Mouse (Mus musculus) forebrain, embryonic 15.5 days (tissue): ENCODE data around the gene Ankrd37. TPM values are rescaled to one million over a fixed set of nuclear protein-coding genes. Genes with fewer than 3 reads are reported as not detected.

Source experiments
- ATAC-seq: fragments of 200-750 bp; cut with Nextera tagmentation; replicated peaks from 2 replicates; pipeline ENCODE4 v1.8.0; 2017; ENCODE audit warnings: mild to moderate bottlenecking, moderate TSS enrichment, moderate library complexity
- H3K27ac ChIP-seq: fragments of 300-500 bp; sonication (generic); replicated peaks from 2 replicates; pipeline ENCODE4 v1.5.1; 2015; ENCODE audit warnings: mild to moderate bottlenecking, inconsistent platforms
- H3K27me3 ChIP-seq: fragments of 300-500 bp; sonication (generic); 2 replicates; pipeline ENCODE4 v1.6.1; 2015; ENCODE audit warnings: inconsistent platforms
- H3K36me3 ChIP-seq: fragments of 300-500 bp; sonication (generic); 2 replicates; pipeline ENCODE4 v1.6.1; 2015; ENCODE audit warnings: mild to moderate bottlenecking, inconsistent platforms
- H3K4me1 ChIP-seq: fragments of 300-500 bp; sonication (generic); 2 replicates; pipeline ENCODE4 v1.6.1; 2015; ENCODE audit warnings: inconsistent platforms
- H3K4me2 ChIP-seq: fragments of 300-500 bp; sonication (generic); replicated peaks from 2 replicates; pipeline ENCODE4 v1.6.1; 2015; ENCODE audit warnings: mild to moderate bottlenecking, inconsistent platforms
- H3K4me3 ChIP-seq: fragments of 300-500 bp; sonication (generic); 2 replicates; pipeline ENCODE4 v1.5.1; 2015; ENCODE audit warnings: mild to moderate bottlenecking, inconsistent platforms
- H3K9ac ChIP-seq: fragments of 300-500 bp; sonication (generic); replicated peaks from 2 replicates; pipeline ENCODE4 v1.6.1; 2015; ENCODE audit warnings: mild to moderate bottlenecking, inconsistent platforms
- H3K9me3 ChIP-seq: fragments of 300-500 bp; sonication (generic); 2 replicates; pipeline ENCODE4 v1.6.1; 2016; ENCODE audit warnings: inconsistent platforms
- WGBS: fragments of 180-500 bp; shearing (Covaris S2); methylation state at CpG from one replicate; pipeline ENCODE4 v1.1.7; 2015; ENCODE audit warnings: mixed read lengths; 5-methylcytosine and 5-hydroxymethylcytosine counted together
- polyA plus RNA-seq: library from polyadenylated mRNA; unstranded; fragments of >200 nt; fragmentation: Nextera tagmentation; extraction: Ambion mirVana; gene quantifications from 2 replicates; pipeline ENCODE4 v1.2.1, GENCODE M21; 2015

The Ankrd37 gene
- polyA plus RNA-seq, result 24.7 and 29.6 TPM in 2 replicates

DNA sequence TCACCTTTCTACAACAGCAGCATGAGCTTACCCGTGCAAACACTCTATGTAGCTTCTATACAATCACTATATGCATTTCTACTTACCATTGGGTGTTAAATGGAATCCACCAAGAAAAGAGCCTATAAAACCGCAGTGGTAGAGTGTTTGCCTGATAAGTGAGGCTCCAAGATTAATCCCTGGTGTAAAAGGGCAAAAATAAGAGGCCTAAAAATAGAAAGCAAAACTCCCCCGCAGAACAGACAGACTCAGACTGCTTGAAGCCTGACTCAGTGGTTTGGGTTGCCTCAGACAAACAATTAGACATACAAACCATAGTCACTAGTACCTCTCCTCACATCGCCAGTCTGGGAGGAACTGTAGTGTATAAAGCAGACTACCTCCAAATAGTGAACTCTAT, at the start of gene Ankrd37:
Gene Ankrd37, minus strand, starts transcription at position 112 of the 400 bp plus-strand sequence.
- Histone ChIP-seq H3K4me3 (no peak within 1 kb of the TSS), H3K9ac (no peak within 1 kb of the TSS), H3K4me1 (peaks cover 4% of the 10 kb centered on the region), H3K9me3 (no peaks in the 10 kb centered on the region), H3K27me3 (no peaks in the 10 kb centered on the region), H3K36me3 (no peaks in the 10 kb centered on the region), H3K27ac (no peak within 1 kb of the TSS), H3K4me2 (no peak within 1 kb of the TSS)
- ATAC-seq, result no peak
- WGBS, result 77% methylated on average over 4 of the region's 4 CpGs

DNA sequence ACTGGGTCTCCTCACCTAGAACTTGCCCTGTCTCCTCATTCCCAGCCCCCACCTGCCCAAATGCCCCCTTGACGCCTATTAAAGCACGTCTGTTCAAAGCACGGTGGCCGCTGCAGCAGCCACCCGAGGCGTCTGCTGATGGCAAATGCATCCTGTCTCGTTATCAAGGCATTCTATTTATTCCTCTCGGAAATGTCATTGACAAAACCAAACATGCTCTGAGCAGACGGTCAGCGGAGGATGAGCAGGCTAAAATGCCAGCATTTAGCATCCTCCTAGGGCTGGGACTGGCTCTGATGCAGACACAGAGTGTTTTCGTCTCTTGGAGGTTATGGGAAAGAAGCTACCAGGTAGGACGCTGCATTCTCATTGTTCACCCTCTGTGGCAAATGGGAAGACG, 34.8 kb upstream of the Ankrd37 start:
- no peaks in the 10 kb centered on the region for H3K4me1 ChIP-seq
- no peaks in the 10 kb centered on the region for H3K27me3 ChIP-seq
- no peak overlapping the region for H3K27ac ChIP-seq
- H3K9me3 ChIP-seq, result no peaks in the 10 kb centered on the region
- 0 out of 2 replicates have a peak, but pooled peaks have one; percentile 8 for ATAC-seq
- no peak overlapping the region for H3K9ac ChIP-seq
- 54% methylated on average over 13 of the region's 13 CpGs for WGBS
- H3K36me3 ChIP-seq, result no peaks in the 10 kb centered on the region
- no peak overlapping the region for H3K4me3 ChIP-seq
- H3K4me2 ChIP-seq, result no peak overlapping the region

DNA sequence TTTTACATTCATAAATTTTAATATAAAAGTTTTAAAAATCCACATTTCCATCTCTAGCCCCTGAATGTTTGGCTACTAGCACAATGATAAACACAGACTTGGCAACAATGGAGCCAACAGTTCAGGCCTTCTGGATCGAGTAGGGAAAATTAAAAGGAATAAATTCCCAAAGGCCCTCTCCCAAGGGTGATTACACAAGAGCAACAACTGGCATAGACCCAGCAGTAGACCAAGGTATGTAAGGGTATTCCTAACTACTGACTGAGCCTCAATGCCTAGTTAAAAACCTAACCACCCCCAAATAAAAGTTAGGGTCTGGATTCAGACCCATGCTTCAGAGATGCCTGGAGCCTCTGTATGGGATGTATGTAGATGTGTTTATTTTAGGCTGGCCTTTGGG, 34.2 kb upstream of the Ankrd37 start:
- WGBS, result 58% methylated on average over 1 of the region's 1 CpGs
- Histone ChIP-seq H3K4me1 (no peaks in the 10 kb centered on the region), H3K4me3 (no peak overlapping the region), H3K4me2 (no peak overlapping the region), H3K9me3 (no peaks in the 10 kb centered on the region), H3K9ac (no peak overlapping the region), H3K36me3 (peaks cover under 1% of the 10 kb centered on the region; the same call in 1 of the 2 replicates), H3K27me3 (no peaks in the 10 kb centered on the region), H3K27ac (no peak overlapping the region)
- ATAC-seq, result no peak

DNA sequence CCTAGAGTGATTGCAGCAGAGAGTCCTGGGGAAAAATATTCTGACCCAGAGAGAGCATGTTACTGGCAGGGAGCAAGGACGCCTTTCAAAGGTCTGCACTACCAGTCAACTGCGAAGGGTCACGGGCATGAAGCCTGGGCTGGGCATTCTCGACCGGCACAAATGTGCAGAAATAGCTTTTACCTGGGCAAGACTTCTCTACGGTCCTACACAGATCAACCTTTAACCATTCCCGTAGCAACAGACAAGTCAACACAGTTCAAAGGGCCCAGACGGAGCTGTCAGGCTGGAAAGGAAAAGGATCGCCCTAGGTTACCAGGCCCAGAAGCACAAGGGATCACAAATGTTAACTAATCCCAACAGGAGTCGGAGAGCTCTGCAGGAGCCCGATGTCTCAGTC, 30.7 kb upstream of the Ankrd37 start:
- no peak overlapping the region for H3K4me3 ChIP-seq
- H3K9ac ChIP-seq, result no peak overlapping the region
- H3K4me2 ChIP-seq, result no peak overlapping the region
- WGBS, result 77% methylated on average over 11 of the region's 11 CpGs
- H3K9me3 ChIP-seq, result no peaks in the 10 kb centered on the region
- H3K27me3 ChIP-seq, result no peaks in the 10 kb centered on the region
- H3K27ac ChIP-seq, result no peak overlapping the region
- no peak for ATAC-seq
- no peaks in the 10 kb centered on the region for H3K4me1 ChIP-seq
- peaks cover 4% of the 10 kb centered on the region; the same call in 1 of the 2 replicates for H3K36me3 ChIP-seq

DNA sequence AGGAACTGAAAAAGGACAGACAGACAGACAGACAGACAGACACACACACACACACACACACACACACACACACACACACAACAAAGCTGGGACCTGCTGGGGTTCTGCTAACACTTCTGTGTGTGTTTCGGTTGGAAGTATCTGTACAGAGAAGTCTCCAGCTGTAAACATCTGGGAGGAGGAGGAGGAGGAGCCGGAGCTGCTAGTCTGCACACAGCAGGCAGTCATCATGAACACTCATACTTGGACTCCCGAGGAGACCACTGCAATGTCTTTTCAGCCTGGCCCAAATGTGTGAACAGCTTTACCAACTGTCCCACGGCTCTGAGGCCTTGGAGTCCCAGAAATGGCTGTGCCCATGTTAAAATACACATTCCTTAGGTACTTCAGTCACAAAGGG, 18.9 kb upstream of the Ankrd37 start:
- Histone ChIP-seq H3K9ac (no peak overlapping the region), H3K9me3 (no peaks in the 10 kb centered on the region), H3K27me3 (no peaks in the 10 kb centered on the region), H3K4me1 (no peaks in the 10 kb centered on the region), H3K36me3 (no peaks in the 10 kb centered on the region), H3K27ac (no peak overlapping the region), H3K4me2 (no peak overlapping the region), H3K4me3 (no peak overlapping the region)
- WGBS, result 66% methylated on average over 4 of the region's 4 CpGs
- no peak for ATAC-seq

DNA sequence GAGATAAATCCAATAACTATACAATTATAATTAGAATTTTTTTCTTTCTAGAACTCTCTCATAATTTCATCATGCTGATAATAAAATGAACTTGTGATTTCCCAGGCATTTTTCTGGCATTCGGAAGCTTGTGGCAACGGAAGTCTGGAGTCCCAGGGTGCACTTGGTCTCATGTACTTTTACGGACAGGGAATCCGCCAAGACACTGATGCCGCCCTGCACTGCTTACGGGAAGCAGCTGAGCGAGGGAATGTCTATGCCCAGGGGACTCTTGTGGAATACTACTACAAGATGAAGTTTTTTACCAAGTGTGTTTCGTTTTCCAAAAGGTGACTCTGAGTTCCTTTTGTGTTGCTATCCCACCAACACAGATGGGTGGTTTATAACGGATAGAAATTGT, 17.3 kb upstream of the Ankrd37 start:
- no peak for ATAC-seq
- Histone ChIP-seq H3K4me3 (no peak overlapping the region), H3K4me2 (no peak overlapping the region), H3K36me3 (no peaks in the 10 kb centered on the region), H3K9me3 (no peaks in the 10 kb centered on the region), H3K27ac (no peak overlapping the region), H3K27me3 (no peaks in the 10 kb centered on the region), H3K4me1 (no peaks in the 10 kb centered on the region), H3K9ac (no peak overlapping the region)
- WGBS, result 95% methylated on average over 9 of the region's 9 CpGs

DNA sequence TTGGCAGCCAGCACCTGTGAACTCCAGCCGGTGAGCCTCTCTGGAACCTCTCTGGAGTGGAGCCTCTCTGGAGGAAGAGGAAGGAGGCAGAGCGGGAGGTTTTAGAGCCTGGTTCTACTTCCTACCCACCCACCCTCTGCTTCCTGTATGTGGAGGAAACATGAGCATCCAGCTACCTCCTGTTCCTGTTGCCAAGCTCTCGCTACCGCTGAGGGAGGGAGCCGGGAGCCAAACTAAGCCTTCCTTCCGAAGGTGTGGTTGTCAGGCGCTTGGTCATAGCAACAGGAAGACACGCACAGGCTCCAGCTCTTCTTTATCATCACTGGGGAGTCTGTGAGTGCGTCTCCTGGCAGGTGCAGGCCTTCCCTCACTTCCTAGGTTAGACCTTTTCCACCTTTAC, 16.7 kb upstream of the Ankrd37 start:
- no peaks in the 10 kb centered on the region for H3K27me3 ChIP-seq
- H3K4me2 ChIP-seq, result no peak overlapping the region
- H3K36me3 ChIP-seq, result no peaks in the 10 kb centered on the region
- no peaks in the 10 kb centered on the region for H3K4me1 ChIP-seq
- ATAC-seq, result no peak
- H3K9me3 ChIP-seq, result no peaks in the 10 kb centered on the region
- H3K27ac ChIP-seq, result no peak overlapping the region
- no peak overlapping the region for H3K4me3 ChIP-seq
- 92% methylated on average over 9 of the region's 9 CpGs for WGBS
- H3K9ac ChIP-seq, result no peak overlapping the region

DNA sequence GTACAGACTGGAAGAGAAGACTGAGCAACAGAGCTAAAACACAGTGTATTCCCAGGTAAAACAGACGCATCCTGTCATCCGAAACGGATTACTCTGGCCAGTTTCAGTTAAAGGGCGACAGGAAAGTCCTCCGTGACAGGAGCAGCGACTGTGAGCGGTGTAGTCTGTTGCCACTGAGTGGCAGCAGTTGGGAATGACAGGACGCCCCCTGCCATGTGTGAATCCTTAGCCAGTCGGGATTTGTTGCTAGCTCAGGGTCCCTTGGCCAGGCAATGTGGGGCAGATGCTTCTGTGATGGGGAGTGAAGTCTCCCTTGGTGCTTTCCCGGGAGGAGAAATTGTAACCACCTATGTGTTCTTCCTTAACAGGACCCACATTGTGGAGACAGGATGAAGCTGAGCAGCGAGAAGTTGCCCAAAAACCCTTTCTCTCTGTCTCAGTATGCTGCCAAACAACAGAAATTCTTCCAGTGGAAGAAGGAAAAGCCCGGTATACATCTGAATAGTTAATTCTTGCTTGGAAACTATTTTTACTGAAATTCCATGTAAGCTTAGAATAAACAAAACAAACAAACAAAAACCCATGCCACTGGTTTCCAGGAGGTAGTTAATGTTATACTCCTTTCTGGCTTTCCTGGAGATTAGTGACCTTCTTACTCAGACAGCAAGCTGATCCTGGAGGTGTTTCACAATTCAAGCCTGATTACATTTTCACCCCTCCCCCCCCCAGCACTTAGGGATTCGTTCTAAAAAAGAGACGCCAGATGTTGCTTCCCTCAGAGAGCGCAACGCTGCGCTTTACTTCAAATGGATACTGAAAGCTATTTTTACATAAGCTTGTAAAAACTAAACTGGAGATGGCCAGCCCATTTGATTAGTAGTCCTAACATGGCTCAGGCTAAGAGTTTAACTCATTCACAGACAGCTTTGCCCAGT, 5.5 kb upstream of the Ankrd37 start:
- Histone ChIP-seq H3K4me1 (peaks cover 10% of the 10 kb centered on the region; the same call in 1 of the 2 replicates), H3K4me3 (0 out of 2 replicates have a peak overlapping the region, but pooled peaks have one; percentile 1), H3K9me3 (no peaks in the 10 kb centered on the region), H3K9ac (no peak overlapping the region), H3K27me3 (no peaks in the 10 kb centered on the region), H3K27ac (no peak overlapping the region; the same call in 1 of the 2 replicates), H3K4me2 (peak overlapping the region; percentile 14; the same call in 1 of the 2 replicates), H3K36me3 (no peaks in the 10 kb centered on the region)
- 17% methylated on average over 17 of the region's 17 CpGs for whole genome bisulfite sequencing
- peak; percentile 67; the same call in 1 of the 2 replicates for ATAC-seq

DNA sequence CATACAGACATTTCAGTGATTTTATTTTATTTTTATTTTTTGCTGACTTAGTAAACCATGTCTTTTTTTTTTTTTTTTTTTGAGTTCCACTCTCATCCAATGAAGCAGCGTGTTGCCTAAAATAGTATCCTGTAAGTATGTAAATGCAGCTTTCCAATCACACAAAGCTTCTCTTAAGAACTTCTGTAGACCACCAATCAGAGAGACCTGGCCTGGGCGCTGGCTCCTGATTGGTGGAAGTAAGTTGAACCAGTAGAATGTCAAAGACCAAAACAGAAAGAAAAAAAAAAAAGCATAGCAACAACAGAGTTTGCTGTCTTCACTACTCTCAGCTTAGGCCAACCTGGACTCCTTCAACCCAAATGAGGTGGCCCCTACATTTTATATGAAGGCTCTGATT, 4.8 kb upstream of the Ankrd37 start:
- no peak overlapping the region for H3K27ac ChIP-seq
- H3K9me3 ChIP-seq, result no peaks in the 10 kb centered on the region

DNA sequence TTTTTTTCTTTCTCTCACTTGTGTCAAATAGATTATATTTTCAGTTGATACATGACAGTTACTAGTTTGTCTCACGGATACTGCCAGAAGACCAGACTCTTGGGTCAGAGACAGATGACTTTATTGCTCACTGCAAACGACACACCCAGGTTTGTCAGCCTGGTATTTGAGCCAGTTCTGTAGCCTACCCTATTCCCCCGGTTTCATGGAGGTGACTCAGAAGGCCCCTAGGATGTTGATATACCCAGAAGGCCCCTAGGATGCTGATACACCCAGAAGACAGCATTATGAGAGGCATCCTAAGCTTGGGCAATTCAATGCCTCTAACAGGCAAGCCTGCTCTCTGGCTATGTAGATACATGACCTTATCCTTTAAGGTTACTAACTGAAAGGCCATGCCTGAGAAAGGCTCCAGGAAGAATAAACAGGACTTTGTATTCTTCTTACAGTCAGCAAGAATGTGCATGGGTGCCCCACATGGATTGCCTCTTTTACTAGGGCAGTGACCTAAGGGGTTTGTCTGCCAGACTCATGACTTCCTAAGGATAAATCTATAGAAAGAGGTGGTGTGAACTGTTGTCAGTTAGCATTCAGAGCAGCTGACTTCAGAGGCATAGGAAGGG, 1.7 kb upstream of the Ankrd37 start:
- H3K27me3 ChIP-seq, result no peaks in the 10 kb centered on the region
- ATAC-seq, result no peak
- H3K4me2 ChIP-seq, result no peak overlapping the region
- no peak overlapping the region for H3K9ac ChIP-seq
- H3K4me1 ChIP-seq, result peaks cover 10% of the 10 kb centered on the region; the same call in 1 of the 2 replicates
- H3K27ac ChIP-seq, result no peak overlapping the region
- H3K4me3 ChIP-seq, result no peak overlapping the region
- H3K36me3 ChIP-seq, result no peaks in the 10 kb centered on the region
- no peaks in the 10 kb centered on the region for H3K9me3 ChIP-seq
- 85% methylated on average over 3 of the region's 3 CpGs for WGBS

More for the DNA sequence above, 4.8 kb upstream of the Ankrd37 start:
- no peak overlapping the region for H3K9ac ChIP-seq
- no peaks in the 10 kb centered on the region for H3K27me3 ChIP-seq
- 0 out of 2 replicates have a peak overlapping the region, but pooled peaks have one; percentile 1 for H3K4me3 ChIP-seq
- peaks cover 10% of the 10 kb centered on the region; the same call in 1 of the 2 replicates for H3K4me1 ChIP-seq
- H3K4me2 ChIP-seq, result peak overlapping the region; percentile 14; the same call in 1 of the 2 replicates
- no peaks in the 10 kb centered on the region for H3K36me3 ChIP-seq
- ATAC-seq, result 0 out of 2 replicates have a peak, but pooled peaks have one; percentile 32
- 43% methylated on average over 2 of the region's 2 CpGs for WGBS

DNA sequence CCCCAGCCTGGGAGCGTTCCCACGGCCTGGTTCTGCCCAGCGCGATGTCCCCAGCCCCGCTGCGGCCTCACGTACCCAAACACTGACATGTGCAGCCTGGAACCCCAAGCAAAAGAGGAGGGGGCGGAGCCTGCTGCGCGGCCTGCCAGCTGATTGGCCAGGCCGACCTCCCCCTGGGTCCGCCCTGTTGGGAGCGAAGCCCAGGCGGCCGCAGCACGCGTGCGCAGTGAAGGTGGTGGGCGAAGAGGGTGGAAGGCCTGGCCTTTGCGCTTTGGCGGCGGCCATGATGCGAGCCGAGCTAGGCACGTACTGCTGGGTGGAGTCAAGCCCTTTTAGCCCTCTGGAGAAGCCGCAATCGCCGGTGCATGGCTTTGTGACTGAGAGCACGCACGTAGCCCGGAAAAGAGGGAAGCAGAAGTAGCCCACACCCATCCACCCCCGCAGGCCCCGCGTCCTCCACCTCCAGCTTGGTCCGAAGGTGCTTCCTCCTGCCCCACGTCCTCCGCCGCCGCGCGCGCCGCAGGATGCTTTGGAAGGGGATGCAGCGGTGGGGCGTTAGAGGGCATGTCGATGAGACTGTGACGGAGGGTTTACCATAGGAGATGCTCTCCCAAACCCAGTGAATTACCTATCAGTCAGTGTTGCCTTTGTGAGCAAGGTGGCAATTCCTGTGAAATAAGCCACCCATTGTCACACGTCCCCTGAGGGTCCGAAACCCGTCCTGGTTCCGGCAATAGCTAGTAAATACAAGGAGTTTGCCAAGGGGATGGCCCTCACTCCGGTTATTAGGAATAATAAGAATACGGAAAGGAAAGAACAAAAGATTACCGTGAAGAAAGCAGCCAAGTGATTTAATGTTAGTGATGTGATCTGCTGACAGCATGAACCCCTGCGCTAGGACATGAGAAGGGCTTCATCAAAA, 5.5 kb downstream of the Ankrd37 start:
- no peaks in the 10 kb centered on the region for H3K9me3 ChIP-seq
- peaks cover 10% of the 10 kb centered on the region for H3K4me1 ChIP-seq
- peaks cover 18% of the 10 kb centered on the region for H3K36me3 ChIP-seq
- 3% methylated on average over 55 of the region's 55 CpGs for WGBS
- H3K27ac ChIP-seq, result peak overlapping the region; percentile 98
- peak; percentile 99 for ATAC-seq
- peak overlapping the region; percentile 88 for H3K9ac ChIP-seq
- peak overlapping the region; percentile 58 for H3K4me3 ChIP-seq
- peak overlapping the region; percentile 69 for H3K4me2 ChIP-seq
- H3K27me3 ChIP-seq, result no peaks in the 10 kb centered on the region
